Mouse (Mus musculus) central nervous system, embryonic 14 days (tissue): ENCODE data around the gene Fam89b. TPM values are rescaled to one million over a fixed set of nuclear protein-coding genes. Genes with fewer than 3 reads are reported as not detected.

Experiments used
- polyA plus RNA-seq: library from polyadenylated mRNA; depleted of rRNA; stranded (reverse); fragments of >200 nt; gene quantifications from 2 replicates; pipeline ENCODE4 v1.2.3, GENCODE M21; 2012; rRNA removed

The Fam89b gene
- 241 and 283 TPM in 2 replicates for polyA plus RNA-seq

DNA sequence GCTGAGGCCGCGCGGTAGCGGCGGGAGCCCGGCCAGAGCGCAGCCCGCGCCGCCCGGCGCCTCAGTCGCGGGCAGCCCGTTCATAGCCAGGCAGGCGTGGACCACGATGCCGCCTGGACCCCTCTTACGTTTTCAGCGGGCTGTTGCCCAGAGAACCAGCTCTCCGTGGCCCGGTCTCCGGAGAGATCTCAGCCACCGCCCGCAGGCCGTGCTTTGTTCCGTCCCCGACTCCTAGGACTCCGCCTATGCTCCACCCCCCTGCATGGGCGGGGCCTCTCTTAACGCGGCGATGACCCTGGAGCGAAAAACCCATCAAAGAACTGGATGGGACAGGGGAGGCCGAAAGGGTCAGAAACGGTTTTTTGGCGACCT lies at the start of gene Fam89b:
Gene Fam89b (minus strand): TSS at position 210 of the 372 bp plus-strand sequence.

DNA sequence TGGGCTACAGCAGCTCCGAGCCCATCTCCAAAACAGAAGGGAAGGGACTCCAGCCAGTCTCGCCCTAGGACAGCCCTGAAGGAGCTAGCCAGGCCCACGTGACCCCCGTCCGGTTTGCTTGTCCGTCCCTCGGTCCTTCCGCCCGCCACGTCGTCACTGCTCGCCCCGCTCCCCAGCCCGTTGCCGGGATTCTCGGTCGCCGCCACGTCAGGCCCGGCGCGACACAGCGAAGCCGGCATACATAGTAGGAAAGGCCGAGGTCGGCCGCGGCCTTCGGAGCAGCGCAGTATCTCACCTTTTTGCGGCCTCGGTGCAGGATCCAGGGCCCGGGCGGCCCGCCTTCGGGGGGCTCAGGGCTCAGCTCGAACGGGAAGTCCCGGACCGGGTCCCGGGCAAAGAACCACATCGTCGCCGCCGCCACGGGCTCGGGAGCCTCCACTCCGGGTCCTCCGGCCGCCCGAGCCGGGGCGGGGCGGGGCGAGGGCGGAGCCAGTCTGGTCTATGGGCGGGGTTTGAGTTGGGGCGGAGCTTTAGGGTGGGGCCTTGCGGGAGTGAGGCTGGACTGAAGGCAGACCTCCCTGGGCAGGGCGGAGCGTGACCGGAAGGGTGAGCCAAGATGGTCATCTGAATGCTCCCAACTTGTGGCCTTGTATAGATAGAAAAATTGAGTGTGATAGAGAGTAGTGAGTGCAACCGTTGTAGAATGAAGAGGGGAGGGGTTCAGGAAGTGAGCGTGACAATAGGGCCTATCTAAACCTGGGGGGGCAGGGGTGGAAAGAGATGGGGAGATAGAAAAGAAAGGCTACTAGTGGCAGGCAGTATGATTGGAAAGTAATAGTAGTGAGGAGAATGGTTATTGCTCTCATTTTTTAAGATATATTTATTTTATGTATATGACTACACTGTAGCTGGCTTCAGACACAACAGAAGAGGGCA lies 41.7 kb upstream of the Fam89b start, which contains the start of gene Scyl1:
Gene Scyl1 (minus strand): TSS at position 495 of the 936 bp plus-strand sequence.

DNA sequence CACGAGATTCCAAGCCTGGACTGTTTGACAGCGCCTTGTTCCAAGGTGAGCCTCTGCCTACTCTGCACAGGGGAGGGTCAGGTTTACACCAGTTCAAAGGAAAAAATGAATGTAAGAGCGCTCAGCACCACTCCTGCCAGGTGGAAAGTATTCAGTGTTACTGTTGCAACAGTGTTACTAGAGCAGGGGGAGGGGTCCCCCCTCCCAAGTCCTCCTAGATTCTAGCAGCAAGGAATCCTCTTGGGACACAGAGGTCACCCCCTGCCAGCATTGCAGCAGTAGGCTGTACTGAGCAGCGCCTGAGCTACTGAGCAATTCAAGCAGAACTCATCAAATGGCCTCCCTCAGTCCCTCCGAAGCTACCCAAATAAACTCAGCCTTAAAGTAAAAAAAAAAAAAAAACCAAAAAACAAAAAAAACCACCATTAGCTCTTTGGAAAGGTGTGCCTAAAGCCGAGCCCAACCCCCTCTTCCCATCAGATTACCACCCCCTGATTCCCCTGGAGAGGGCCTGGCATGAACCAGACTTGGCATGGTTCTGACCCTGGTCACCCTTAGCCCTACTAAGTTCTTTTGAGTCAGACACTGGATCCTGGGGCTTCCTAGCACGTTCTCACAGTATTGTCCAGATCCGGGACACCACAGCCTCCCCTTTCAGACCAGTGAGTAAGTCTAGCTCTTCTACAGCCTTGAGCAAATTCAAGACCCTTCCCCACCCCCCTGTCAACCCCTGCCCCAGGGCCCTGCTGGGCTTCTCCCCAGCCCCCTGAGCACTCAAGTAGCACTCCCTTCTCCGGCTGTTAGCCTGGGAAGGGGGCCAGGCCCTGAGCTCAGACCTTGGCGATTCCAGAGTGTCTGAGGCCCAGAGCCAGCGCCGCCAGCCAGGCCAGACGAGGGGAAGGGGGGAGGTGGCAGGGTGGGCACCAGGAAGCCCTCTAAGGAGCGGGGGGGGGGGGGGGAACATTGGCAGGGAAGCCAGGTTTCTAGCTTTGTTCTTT lies 11.2 kb upstream of the Fam89b start, which contains the start of gene Ltbp3:
Gene Ltbp3 (plus strand): TSS at position 585 of the 998 bp plus-strand sequence.

DNA sequence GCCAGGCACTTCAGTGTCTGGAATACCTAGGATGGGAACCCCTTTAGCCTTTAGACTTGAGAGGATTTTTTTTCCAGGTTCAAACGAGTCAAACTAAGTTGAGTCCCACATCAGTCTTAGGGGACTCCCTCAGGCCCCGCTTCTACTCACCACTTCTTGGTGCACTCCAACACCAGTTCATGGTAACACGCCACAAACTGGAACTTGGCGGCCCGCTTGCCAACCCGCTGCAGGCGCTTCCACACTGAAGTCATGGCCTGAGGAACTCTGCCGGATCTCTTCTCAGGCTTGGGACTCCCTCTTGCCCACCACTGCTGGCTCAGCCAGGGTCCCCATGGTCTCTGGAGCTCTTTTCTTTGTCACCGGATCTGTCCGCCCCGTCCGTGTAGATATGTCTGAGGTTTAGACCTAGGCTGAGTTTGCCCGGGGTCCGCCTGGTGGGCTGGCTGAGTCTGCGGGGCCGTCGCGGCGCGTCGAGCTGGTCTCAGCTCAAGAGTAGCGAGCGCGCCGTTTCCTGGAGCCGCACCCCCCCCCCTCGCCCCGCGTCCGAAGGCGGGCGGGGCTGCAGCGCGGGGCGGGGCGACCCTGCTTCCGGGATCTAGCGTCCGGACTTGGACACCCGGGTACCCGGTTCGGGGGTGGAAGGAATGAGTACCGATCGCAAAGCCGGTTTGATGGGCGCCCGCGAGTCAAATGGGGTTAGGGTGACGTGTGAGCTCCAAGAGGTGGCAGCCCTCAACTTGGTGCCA lies 3.5 kb downstream of the Fam89b start, which contains the start of gene Ehbp1l1:
Gene Ehbp1l1 (minus strand): TSS at position 551 of the 749 bp plus-strand sequence.

DNA sequence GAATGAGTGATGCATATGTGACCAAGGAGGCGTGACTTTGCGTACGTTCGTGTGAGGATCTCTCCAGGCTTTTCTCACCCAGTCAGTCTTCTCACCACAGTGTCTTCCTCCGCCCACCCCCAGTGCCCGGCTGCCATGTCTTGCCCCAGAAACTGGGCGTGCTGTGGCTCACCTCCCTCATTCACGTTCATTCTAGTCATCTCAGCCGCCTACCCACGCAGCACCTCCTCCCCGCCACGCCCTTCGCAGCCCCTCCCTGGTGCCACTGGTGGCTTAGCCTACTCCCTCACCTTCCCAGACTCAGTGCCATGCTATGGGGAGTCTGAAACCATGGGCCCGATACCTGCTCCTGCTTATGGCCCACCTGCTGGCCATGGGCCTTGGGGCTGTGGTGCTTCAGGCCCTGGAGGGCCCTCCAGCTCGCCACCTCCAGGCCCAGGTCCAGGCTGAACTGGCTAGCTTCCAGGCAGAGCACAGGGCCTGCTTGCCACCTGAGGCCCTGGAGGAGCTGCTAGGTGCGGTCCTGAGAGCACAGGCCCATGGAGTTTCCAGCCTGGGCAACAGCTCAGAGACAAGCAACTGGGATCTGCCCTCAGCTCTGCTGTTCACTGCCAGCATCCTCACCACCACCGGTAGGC lies 25.2 kb downstream of the Fam89b start, which contains the start of gene Kcnk7:
Gene Kcnk7 (plus strand): TSS at position 205 of the 638 bp plus-strand sequence.

DNA sequence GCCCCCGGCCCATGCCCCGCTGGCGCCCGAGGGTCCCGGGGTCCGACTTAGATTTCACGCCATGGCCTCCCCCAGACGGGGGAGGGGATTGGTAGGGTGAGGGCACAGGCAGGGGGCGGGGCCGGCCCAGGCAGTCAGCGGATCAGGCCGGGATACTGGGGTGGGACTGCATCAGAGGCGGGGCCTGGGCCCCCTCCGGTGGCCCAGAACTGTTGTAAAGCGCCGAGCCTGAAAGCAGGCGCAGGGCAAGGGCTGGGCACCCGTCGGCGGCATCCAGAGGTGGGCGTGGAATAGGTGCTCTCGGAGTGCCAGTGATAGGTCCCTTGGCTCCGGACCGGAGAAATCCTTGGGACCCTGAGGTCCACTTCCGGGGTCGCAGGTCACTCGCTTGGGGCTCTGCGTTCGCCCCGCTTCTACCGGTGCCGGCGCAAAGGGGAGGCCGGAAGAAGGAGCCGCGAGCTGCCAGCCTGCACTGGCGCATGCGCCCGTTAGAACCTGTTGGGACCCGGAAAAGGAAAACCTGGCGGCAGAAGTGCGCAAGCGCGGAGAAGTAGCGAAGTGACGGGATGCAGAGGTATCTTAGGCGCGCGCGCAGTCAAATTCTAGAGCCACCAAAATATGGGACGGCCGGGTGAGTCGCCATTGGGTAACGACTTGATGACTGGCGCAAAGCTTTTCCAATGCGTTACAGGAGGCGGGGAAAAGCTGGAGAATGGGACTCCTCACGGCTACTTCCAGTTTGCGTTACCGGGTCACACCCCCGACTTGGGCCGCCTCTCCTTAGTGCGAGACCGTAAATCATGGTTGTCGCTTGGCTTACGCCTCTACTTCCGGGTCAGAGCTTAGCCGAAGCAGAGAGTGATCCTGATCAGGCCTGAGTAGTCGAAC lies 41.0 kb downstream of the Fam89b start, which contains the start of the genes Map3k11 and Pcnx3:
Gene Map3k11 (plus strand): TSS at position 543 of the 888 bp plus-strand sequence.
Gene Pcnx3 (minus strand): TSS at position 709 of the 888 bp plus-strand sequence.

Other genes with a start within 250 kb of the Fam89b start
- gene Mus81, start 241.3 kb downstream of the Fam89b start, polyA plus RNA-seq = 57.1 and 64.2 TPM in 2 replicates
- gene Cfl1, start 239.2 kb downstream of the Fam89b start, polyA plus RNA-seq = 1,583 and 1,664 TPM in 2 replicates
- gene 1700020D05Rik, start 225.9 kb downstream of the Fam89b start, polyA plus RNA-seq = 3.8 and 4.0 TPM in 2 replicates
- gene Snx32, start 219.1 kb downstream of the Fam89b start, polyA plus RNA-seq = 103 and 108 TPM in 2 replicates
- gene Ovol1, start 169.0 kb downstream of the Fam89b start, polyA plus RNA-seq = 0.05 and 0.56 TPM in 2 replicates
- 2.4 and 2.5 TPM in 2 replicates for gene Ap5b1, start 161.6 kb downstream of the Fam89b start, polyA plus RNA-seq
- 90.9 and 107 TPM in 2 replicates for gene Rnaseh2c, start 127.8 kb downstream of the Fam89b start, polyA plus RNA-seq
- 155 and 159 TPM in 2 replicates for gene Kat5, start 119.4 kb downstream of the Fam89b start, polyA plus RNA-seq
- gene Rela, start 92.2 kb downstream of the Fam89b start, polyA plus RNA-seq = 38.6 and 41.9 TPM in 2 replicates
- gene Sipa1, start 65.9 kb downstream of the Fam89b start, polyA plus RNA-seq = 25.8 and 34.4 TPM in 2 replicates
- gene Map3k11, start 40.9 kb downstream of the Fam89b start, polyA plus RNA-seq = 20.8 and 24.0 TPM in 2 replicates
- 80.3 and 94.9 TPM in 2 replicates for gene Pcnx3, start 40.7 kb downstream of the Fam89b start, polyA plus RNA-seq
- 0.05 and 0.21 TPM in 2 replicates for gene Kcnk7, start 25.3 kb downstream of the Fam89b start, polyA plus RNA-seq
- 25.1 and 28.3 TPM in 2 replicates for gene Ehbp1l1, start 3.3 kb downstream of the Fam89b start, polyA plus RNA-seq
- gene Ltbp3, start 11.3 kb upstream of the Fam89b start, polyA plus RNA-seq = 64.1 and 102 TPM in 2 replicates
- gene Scyl1, start 41.8 kb upstream of the Fam89b start, polyA plus RNA-seq = 121 and 140 TPM in 2 replicates
- 16.1 and 16.6 TPM in 2 replicates for gene Frmd8, start 145.6 kb upstream of the Fam89b start, polyA plus RNA-seq
- gene Slc25a45, start 148.2 kb upstream of the Fam89b start, polyA plus RNA-seq = 3.5 and 4.1 TPM in 2 replicates
- gene Tigd3, start 164.5 kb upstream of the Fam89b start, polyA plus RNA-seq = 13.9 and 15.5 TPM in 2 replicates
- 193 and 198 TPM in 2 replicates for gene Dpf2, start 183.4 kb upstream of the Fam89b start, polyA plus RNA-seq
- gene Cdc42ep2, start 195.2 kb upstream of the Fam89b start, polyA plus RNA-seq = 9.7 and 12.1 TPM in 2 replicates
- gene Pola2, start 234.5 kb upstream of the Fam89b start, polyA plus RNA-seq = 50.1 and 52.4 TPM in 2 replicates